Mouse (Mus musculus) Patski (cell line): ENCODE results near the gene Gm47985. TPM values are rescaled to one million over a fixed set of nuclear protein-coding genes. Genes with fewer than 3 reads are reported as not detected.
"Not testable (repeated sequence)": the region's sequence is repeated elsewhere in the genome, so short reads cannot be mapped to it uniquely, and the experiment has no call there.

ENCODE experiments used
- ATAC-seq: fragments of 100-300 bp; one replicate; pipeline ENCODE4 v1.8.0; 2021
- CTCF ChIA-PET: fragments of 350-600 bp; sonication (Branson Sonifier 250); formaldehyde crosslinking; loops from one replicate; lab custom pipeline; 2022; ENCODE audit warnings: inconsistent platforms; lab: Charles Lee
- POLR2A ChIA-PET: fragments of 350-600 bp; sonication (Branson Sonifier 250); formaldehyde crosslinking; loops from one replicate; lab custom pipeline; 2022; ENCODE audit warnings: antibody characterized with exemption, inconsistent platforms; lab: Charles Lee
- DNase-seq: peaks from one replicate; pipeline ENCODE4 v3.0.0-alpha.2; 2011; ENCODE audit warnings: low read depth, low spot score
- H3K27me3 ChIP-seq: fragments of 371-371 bp; one replicate; pipeline ENCODE4 v1.5.1; 2021
- CTCF ChIP-seq: fragments of 100-300 bp; IDR thresholded peaks from one replicate; pipeline ENCODE4 v1.5.1; 2021
- in situ Hi-C: fragments of 300-500 bp; cut with MboI; formaldehyde crosslinking; loops from 3 replicates; pipeline ENCODE4 v1.11.1; 2018; ENCODE audit warnings: low pct_unique_long_range_greater_than_20kb, mixed read lengths
- polyA plus RNA-seq: library from polyadenylated mRNA; unstranded; gene quantifications from one replicate; pipeline ENCODE4 v1.2.3, GENCODE M21; 2021

Gm47985 gene
- polyA plus RNA-seq, 1 experiment from 2014 or later, result not detected

- TF ChIP-seq CTCF, result no peak
- H3K27me3 ChIP-seq, result no peaks in the 10 kb centered on the region
- in situ Hi-C loops, result no loop called here
- ChIA-PET POLR2A (interaction anchor here (1.4 kb wide), 1 partner anchor 36 kb away, joined by 4 read pairs; no protein-coding TSS in a partner anchor), CTCF (interaction anchor here (0.9 to 1.4 kb wide), 4 partner anchors 9 to 98 kb away, joined by 3 to 4 read pairs (median 3); no protein-coding TSS in a partner anchor)
- DNase-seq (no peak), ATAC-seq (no peak)
Observed at GRCm38 (mm10) chr1:151177030-151177936, 5.1 kb upstream of the Gm47985 start.

GRCm38 (mm10) chr1:151177937-151178271, 4.4 kb upstream of the Gm47985 start:
- in situ Hi-C loops, result no loop called here
- no peak for ATAC-seq
- ChIA-PET CTCF (interaction anchor here (0.8 to 1.3 kb wide), 3 partner anchors 9 to 99 kb away, joined by 3 read pairs; no protein-coding TSS in a partner anchor), POLR2A (interaction anchor here (1.4 kb wide), 1 partner anchor 35 kb away, joined by 4 read pairs; no protein-coding TSS in a partner anchor)
- no peak for TF ChIP-seq CTCF
- H3K27me3 ChIP-seq, result no peaks in the 10 kb centered on the region
- no peak for DNase-seq

GRCm38 (mm10) chr1:151178505-151179083, 3.7 kb upstream of the Gm47985 start:
- ATAC-seq (no peak), DNase-seq (no peak)
- no peaks in the 10 kb centered on the region for H3K27me3 ChIP-seq
- in situ Hi-C loops, result no loop called here
- ChIA-PET CTCF (interaction anchor here (0.8 to 1.0 kb wide), 2 partner anchors 10 to 99 kb away, joined by 3 read pairs; no protein-coding TSS in a partner anchor), POLR2A (no interaction called here)
- no peak for TF ChIP-seq CTCF

GRCm38 (mm10) chr1:151180167-151180566, 2.2 kb upstream of the Gm47985 start:
- H3K27me3 ChIP-seq, result no peaks in the 10 kb centered on the region
- CTCF ChIA-PET, result interaction anchor here (0.7 kb wide), 1 partner anchor 33 kb away, joined by 3 read pairs; no protein-coding TSS in a partner anchor
- POLR2A ChIA-PET, result no interaction called here
- DNase-seq (no peak), ATAC-seq (no peak)
- no peak for TF ChIP-seq CTCF
- in situ Hi-C loops, result no loop called here

- in situ Hi-C loops, CTCF ChIA-PET, H3K27me3 ChIP-seq, DNase-seq, ATAC-seq, POLR2A ChIA-PET: not testable (repeated sequence)
Observed at GRCm38 (mm10) chr1:151186186-151186585, 3.8 kb downstream of the Gm47985 start.

GRCm38 (mm10) chr1:151186879-151187424, 4.6 kb downstream of the Gm47985 start:
- POLR2A ChIA-PET, H3K27me3 ChIP-seq, in situ Hi-C loops, ATAC-seq, CTCF ChIA-PET, DNase-seq: not testable (repeated sequence)

- POLR2A ChIA-PET, result no interaction called here
- no peaks in the 10 kb centered on the region for H3K27me3 ChIP-seq
- in situ Hi-C loops, result no loop called here
- no peak for DNase-seq
- CTCF ChIA-PET, result no interaction called here
- TF ChIP-seq CTCF, result no peak
- no peak for ATAC-seq
Observed at GRCm38 (mm10) chr1:151188469-151188868, 6.1 kb downstream of the Gm47985 start.

- H3K27me3 ChIP-seq, DNase-seq, in situ Hi-C loops, ATAC-seq, CTCF ChIA-PET, POLR2A ChIA-PET: not testable (repeated sequence)
Observed at GRCm38 (mm10) chr1:151192075-151192474, 9.7 kb downstream of the Gm47985 start, which contains the start of gene Gm8947. Gene Gm8947, plus strand, starts transcription at chr1:151192376.

- DNase-seq, in situ Hi-C loops, CTCF ChIA-PET, H3K27me3 ChIP-seq, ATAC-seq, POLR2A ChIA-PET: not testable (repeated sequence)
Observed at GRCm38 (mm10) chr1:151192739-151193138, 10.4 kb downstream of the Gm47985 start.

GRCm38 (mm10) chr1:151195986-151196385, 13.6 kb downstream of the Gm47985 start:
- in situ Hi-C loops, POLR2A ChIA-PET, H3K27me3 ChIP-seq, ATAC-seq, CTCF ChIA-PET, DNase-seq: not testable (repeated sequence)

GRCm38 (mm10) chr1:151196690-151197089, 14.4 kb downstream of the Gm47985 start:
- DNase-seq, H3K27me3 ChIP-seq, ATAC-seq, POLR2A ChIA-PET, in situ Hi-C loops, CTCF ChIA-PET: not testable (repeated sequence)

GRCm38 (mm10) chr1:151198120-151198519, 15.8 kb downstream of the Gm47985 start, which contains the start of gene Gm47995:
Gene Gm47995, plus strand, starts transcription at chr1:151198448.
- POLR2A ChIA-PET, ATAC-seq, DNase-seq, CTCF ChIA-PET, in situ Hi-C loops, H3K27me3 ChIP-seq: not testable (repeated sequence)

GRCm38 (mm10) chr1:151200620-151201019, 18.3 kb downstream of the Gm47985 start:
- CTCF ChIA-PET, H3K27me3 ChIP-seq, POLR2A ChIA-PET, DNase-seq, ATAC-seq, in situ Hi-C loops: not testable (repeated sequence)

- ATAC-seq, in situ Hi-C loops, POLR2A ChIA-PET, CTCF ChIA-PET, H3K27me3 ChIP-seq, DNase-seq: not testable (repeated sequence)
Observed at GRCm38 (mm10) chr1:151202771-151203170, 20.4 kb downstream of the Gm47985 start.
